Mouse (Mus musculus) layer of hippocampus, adult 8-10 months (tissue): Measurements from ENCODE around the gene Kif26b. TPM values are rescaled to one million over a fixed set of nuclear protein-coding genes. Genes with fewer than 3 reads are reported as not detected.
A peak's percentile ranks its signal among the peaks of the same experiment; 100 is the strongest.

Source experiments
- DNase-seq, 2 experiments: peaks; one replicate each; pipeline ENCODE4 v3.0.0; 2022; ENCODE audit warnings: low spot score in 2 of 2
- total RNA-seq, 4 experiments: library from RNA; stranded (reverse); gene quantifications; 2 replicates each; pipeline ENCODE4 v1.2.4; 2022

Kif26b gene
- total RNA-seq, 4 experiments from 2014 or later: 14.4 to 21.3 (median 17.9) TPM

- no peak for DNase-seq
These were observed 126.6 kb downstream of the Kif26b start for GRCm38 (mm10) chr1:178655525-178655924.

GRCm38 (mm10) chr1:178661035-178661434 lies 132.1 kb downstream of the Kif26b start:
- DNase-seq: no peak

DNA sequence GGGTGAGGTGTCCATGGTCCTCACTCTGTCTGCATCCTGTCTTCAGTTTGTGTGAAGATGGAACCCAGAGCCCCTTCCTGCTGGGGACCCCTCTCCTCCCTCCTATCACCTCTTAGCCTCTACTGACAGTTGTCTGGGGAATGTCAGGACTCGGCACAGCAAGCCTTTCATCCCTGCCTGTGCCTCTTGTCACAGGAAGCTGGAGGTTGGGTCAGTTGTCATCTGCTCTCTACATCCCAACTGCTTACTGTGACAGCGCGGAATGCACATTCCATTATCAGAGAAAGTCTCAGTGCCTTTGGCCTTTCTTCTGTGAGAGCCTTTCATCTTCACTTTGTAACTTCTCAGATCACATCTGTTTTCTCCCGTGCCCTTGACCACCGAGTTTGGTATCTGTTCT lies 132.6 kb downstream of the Kif26b start:
- no peak for DNase-seq

GRCm38 (mm10) chr1:178663539-178663938 lies 134.6 kb downstream of the Kif26b start:
- no peak for DNase-seq

- no peak for DNase-seq
These were observed 135.5 kb downstream of the Kif26b start for GRCm38 (mm10) chr1:178664271-178664969.

DNA sequence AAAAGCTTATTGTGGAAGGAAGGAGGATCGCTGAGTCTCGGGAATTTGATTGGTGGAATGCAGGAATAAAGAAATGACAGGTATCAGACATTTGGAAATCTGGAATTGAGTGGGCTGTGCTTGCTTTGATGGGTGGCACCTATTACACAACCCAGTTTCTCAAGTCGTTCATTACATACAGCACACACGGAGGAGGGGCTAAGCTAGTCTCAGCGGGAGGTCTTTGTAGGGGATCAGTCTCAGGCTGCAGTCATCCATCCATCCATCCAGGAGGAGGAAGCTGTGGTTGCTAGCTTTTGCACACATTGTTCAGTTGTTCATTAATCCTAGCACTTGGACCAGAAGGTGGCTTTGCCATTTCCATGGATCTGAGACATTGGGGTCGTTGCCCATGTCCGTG lies 137.6 kb downstream of the Kif26b start:
- DNase-seq: no peak

DNA sequence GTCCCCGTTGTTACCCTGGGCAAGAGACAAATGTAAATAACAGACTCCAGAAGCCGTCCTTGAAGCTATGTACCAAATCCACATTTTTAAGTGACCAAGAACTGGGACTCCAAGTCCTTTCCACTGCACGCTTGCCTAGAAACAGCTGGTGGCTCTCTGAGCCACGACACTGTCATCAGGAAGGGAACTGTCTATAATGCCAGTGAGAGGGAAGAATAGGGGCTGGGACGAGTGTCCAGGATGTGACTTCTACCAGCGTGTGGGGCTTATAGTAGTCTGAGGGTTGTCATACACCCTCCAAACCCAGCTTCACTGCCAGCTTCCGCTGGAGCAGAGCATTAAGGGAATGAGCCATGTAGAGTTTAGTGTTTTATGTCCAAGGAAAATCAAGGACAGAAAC lies 138.9 kb downstream of the Kif26b start:
- no peak for DNase-seq

- no peak for DNase-seq
These were observed 140.0 kb downstream of the Kif26b start for GRCm38 (mm10) chr1:178668907-178669306.

DNA sequence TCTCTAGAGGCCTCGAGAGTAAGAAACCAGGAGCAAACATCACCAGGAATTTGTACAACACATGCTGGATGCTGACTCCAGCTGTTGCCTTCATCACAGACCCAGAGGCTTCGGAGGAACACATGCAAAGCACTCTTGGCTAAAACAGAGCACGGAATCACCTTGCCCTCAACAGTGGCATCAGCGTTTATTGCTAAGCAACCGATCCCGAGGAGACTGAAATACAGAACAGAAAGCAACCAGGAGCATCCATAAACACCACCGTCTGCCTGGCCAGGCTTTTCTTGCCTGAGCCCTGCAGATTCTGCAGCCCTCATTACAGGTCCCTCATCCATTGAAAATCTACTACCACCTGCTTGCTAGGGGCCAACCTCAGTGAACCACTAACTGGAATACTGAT lies 144.1 kb downstream of the Kif26b start:
- DNase-seq: no peak

- DNase-seq: no peak
These were observed 144.6 kb downstream of the Kif26b start for GRCm38 (mm10) chr1:178673506-178673905.

DNA sequence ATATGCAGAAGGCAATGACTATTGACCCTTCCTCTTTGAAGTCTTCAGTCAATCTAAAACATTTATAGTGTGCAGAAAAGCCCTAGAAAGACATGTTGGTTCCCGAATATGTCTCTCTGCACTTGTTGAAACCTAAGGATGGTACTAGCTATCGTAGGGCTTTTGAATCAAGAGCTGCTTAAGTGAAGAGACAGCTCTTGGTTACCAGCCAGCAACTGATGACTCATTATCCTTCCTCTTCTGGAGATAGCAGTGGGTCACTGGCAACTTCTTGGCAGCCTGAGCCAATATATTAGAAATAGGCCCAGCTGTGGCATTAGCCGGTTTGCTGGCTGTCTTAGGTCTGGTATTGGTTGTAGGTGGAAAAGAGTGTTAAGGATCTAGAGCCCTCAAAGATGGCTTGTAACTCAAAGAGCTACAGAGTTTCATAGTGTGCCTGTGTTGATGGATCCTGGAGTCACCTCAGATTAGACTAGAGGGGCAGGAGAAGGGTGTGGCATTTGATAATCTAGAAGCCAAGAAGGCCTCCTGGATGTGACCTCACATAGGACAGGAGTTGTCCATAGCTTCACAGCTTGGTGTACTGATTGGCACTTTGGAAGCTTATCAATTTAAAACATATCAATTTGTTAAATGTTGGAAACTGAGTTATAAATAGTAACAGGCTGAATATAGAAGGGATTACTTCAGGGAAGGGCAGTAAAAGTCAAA lies 146.8 kb downstream of the Kif26b start:
- no peak for DNase-seq

GRCm38 (mm10) chr1:178677160-178677559 lies 148.2 kb downstream of the Kif26b start:
- DNase-seq: no peak

GRCm38 (mm10) chr1:178677630-178678221 lies 148.8 kb downstream of the Kif26b start:
- no peak for DNase-seq

DNA sequence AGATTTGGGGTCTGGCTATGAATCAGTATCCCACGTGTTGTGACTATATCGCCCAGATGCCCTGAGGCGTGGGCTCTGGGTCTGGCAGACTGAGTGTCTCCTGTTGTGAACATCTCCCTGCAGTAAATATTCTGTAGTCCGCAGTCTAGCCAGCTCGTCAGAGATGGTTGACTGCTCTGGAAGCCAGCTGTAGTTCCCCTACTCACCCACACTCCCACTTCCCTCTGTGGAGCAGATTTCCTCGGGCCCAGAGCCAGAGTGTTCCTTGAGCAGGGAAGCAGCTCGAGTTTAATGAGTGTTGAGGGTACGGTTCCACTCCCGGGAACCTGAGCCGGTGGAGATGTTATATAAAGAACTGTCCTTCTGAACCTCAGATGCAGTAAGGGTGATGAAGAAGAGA lies 154.7 kb downstream of the Kif26b start:
- peak; percentile 34 to 50 for DNase-seq

GRCm38 (mm10) chr1:178684991-178685680 lies 156.2 kb downstream of the Kif26b start:
- DNase-seq: no peak

DNA sequence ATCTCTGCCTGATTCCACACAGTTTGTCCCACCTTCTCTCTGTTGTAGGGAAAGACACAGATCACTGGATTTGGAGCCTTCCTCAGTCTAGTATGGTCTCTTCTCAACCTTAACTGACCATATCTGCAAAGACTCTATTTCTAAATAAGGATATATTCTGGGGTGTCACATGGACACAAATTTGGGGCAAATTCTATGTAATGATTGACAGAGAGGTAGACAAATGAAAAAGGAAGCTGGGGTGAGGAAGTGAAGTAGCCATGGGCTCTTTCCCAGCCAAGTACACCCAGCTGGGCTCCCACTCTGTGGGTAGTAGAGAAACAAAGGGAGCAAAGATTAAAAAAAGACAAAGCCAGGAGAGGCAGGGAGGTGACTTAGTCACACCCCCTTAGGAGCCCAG lies 158.0 kb downstream of the Kif26b start:
- no peak for DNase-seq

- DNase-seq: no peak
These were observed 160.6 kb downstream of the Kif26b start for GRCm38 (mm10) chr1:178689512-178689911.

DNA sequence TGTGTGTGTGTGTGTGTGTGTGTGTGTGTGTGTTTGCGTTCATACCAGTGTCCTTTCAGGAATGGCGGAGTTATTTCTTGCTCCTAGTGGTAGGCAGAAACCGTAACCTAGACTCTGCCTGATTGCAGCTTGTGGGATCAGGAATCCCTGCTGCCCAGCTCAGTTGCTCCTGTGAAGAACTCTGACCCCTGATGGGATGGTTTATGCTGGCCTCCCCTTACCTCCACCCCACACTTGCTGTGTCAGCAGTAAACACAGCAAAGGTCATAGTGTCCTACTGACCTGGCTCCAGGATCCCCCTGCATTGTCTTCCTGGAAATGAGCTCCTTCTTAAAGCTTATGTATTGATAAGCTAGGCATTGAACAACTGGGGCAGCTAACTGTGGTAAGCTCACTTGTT lies 162.8 kb downstream of the Kif26b start:
- DNase-seq: no peak

GRCm38 (mm10) chr1:178700102-178700501 lies 171.2 kb downstream of the Kif26b start:
- no peak for DNase-seq

DNA sequence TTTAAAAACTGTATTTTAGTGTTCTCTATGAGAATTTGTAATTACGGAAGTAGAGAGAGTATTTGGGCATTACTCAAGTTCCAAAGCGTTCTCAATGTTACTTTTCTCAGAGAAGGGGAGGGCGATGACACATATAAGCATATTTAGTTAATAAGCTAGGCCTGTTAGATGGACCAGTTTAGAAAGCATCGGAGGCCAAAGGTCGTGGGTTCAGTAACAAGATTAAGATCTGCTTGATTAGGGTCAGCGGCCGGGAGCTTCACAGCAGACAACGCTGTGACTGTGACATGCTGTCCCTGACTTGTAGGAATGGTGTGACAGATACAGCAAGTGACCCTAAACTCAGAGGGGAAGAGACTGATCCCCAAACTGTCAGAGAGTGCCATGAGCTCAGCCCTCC lies 174.6 kb downstream of the Kif26b start:
- no peak for DNase-seq

DNA sequence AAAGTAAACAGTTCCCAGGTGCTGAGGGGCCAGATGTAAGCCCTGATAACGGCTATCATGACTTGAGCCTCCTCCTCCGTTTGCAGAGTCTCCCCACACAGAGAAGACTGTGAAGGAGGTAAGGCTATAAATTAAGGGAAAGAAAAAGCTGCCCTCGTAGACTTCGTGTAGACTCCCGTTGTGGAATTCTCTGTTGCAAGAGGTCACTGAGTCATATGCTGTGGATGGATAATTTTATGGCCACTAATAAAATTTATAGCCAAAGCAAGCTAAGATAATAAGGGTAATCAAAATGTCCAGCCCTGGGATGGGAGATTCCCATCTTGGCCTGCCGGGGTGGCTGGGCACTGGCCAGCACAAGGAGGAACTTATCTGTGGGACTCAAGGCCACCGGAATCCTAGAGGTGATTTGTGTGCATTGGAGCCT lies 179.0 kb downstream of the Kif26b start:
- no peak for DNase-seq

DNA sequence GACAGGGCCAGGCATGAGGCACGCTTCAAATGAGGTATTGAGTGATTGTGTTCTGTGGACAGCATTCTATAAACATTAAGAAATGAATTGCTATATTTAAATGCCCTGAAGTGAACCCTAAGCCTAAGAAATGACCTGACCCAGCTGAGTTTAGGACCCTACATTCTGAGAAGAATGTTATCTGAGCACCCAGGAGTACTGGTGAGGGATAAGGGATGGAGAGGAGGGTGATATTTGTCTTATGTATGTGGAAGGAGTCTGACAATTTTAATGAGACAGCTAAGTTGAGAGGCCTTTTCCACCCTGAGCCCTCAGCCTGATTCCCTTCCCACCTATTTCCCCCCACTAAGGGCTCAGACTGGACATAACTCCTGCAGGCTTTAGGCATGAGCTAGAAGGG lies 179.4 kb downstream of the Kif26b start:
- no peak for DNase-seq
